Mouse (Mus musculus) left cerebral cortex, postnatal 10 days (tissue): ENCODE measurements around the gene Tnfrsf21. TPM values are rescaled to one million over a fixed set of nuclear protein-coding genes. Genes with fewer than 3 reads are reported as not detected.

ENCODE experiments used
- total RNA-seq, 2 experiments: library from RNA; stranded (reverse); gene quantifications; 2 replicates each; pipeline ENCODE4 v1.2.3; 2021

Tnfrsf21 gene
- total RNA-seq, 2 experiments from 2014 or later = 78.3 to 79.0 TPM

Other genes starting within 250 kb of the Tnfrsf21 start
- 10 to 100 TPM; 19.0 to 19.4 TPM for gene Cd2ap, start 139.9 kb upstream of the Tnfrsf21 start, total RNA-seq